Mouse (Mus musculus) liver, embryonic 14.5 days (tissue): ENCODE results near the gene Plvap.

ENCODE experiments used
- CTCF ChIP-seq: IDR thresholded peaks from 2 replicates; pipeline ENCODE4 v1.5.1; 2016; ENCODE audit warnings: antibody characterized with exemption, low read depth, control low read depth
- EP300 ChIP-seq: IDR thresholded peaks from 2 replicates; pipeline ENCODE4 v1.6.1; 2016; ENCODE audit warnings: antibody characterized with exemption, low read depth

GRCm38 (mm10) chr8:71474785-71475701 lies 36.5 kb downstream of the Plvap start:
- TF ChIP-seq EP300 (no peak), CTCF (no peak)
